Mouse (Mus musculus) frontal cortex, postnatal 36 days (tissue): ENCODE measurements at regions not wholly inside any gene's neighbourhood (a gene's known extent, or its start where the extent isn't known, plus 50 kb on each side); places are given as distances from the start of the nearest gene placed in this dataset.

Source experiments
- DNase-seq, 2 experiments: peaks; one replicate each; pipeline ENCODE4 v3.0.0; 2022; ENCODE audit warnings: low spot score in 2 of 2

DNA sequence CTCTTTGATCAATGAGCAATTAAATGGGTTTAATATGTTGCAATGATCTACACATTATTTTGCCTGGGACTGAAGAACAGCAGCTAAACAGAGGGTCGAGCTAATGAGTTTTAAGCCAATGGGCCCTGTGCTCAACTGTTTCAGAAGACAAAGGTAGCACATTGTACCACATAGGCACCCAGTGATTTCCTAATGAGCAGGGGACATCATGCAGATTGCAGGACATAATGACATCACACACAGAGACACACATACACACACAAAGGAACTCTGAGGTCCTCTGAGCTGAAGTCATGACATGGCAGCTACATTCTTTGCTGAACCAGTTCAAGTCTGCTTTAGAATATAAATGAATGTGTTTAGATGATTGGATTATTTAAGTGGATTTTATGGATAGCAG lies 71.9 kb downstream of the Zfp330 start:
- DNase-seq: no peak

- DNase-seq: no peak
These were observed 73.5 kb downstream of the Zfp330 start for GRCm38 (mm10) chr8:82700471-82700870.

- no peak for DNase-seq
These were observed 74.7 kb downstream of the Zfp330 start for GRCm38 (mm10) chr8:82699221-82699620.

- DNase-seq: no peak
These were observed 75.9 kb downstream of the Zfp330 start for GRCm38 (mm10) chr8:82698071-82698470.

DNA sequence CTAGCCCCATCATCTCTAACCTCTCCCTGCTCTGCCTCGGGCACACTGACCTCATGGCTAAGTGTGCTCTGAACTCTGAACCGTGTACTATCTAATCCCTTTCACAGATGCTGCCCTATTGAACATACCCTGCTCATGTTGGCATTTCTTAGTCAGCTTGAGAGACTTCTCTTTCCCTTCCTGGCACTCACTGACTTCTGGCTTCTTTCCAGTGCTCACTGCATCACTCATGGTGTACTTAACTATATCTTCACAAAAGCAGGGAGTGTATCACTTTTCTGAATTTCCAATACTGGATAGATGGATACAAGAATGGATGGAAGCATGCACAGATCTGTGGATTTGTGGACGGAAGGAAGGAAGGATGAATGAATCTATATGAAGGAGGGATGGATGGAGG lies 80.9 kb downstream of the Zfp330 start:
- peak; percentile 6 to 8 for DNase-seq

GRCm38 (mm10) chr8:82689322-82689721 lies 84.6 kb downstream of the Zfp330 start:
- peak; percentile 24 to 59 for DNase-seq

GRCm38 (mm10) chr8:82685966-82686365 lies 88.0 kb downstream of the Zfp330 start:
- no peak for DNase-seq

DNA sequence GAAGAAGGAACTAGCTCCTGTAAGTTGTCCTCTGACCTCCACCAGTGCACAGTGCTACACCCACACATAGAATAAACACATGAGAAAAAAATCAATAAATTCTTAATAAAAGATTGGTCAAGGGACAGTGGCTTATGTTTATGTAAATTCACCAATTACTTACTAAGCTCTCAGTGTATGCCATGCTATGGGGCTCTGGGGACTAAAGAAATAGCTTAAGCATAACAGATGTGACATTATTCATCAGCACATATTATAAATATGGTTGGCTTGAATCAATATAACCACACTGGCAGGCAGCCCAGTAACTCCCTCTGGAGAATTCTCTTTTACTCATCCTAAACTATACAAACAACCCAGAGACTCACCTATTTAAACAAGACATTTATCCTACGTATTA lies 95.2 kb downstream of the Zfp330 start:
- no peak for DNase-seq

- peak; percentile 3 for DNase-seq
These were observed 96.2 kb downstream of the Zfp330 start for GRCm38 (mm10) chr8:82677781-82678180.

DNA sequence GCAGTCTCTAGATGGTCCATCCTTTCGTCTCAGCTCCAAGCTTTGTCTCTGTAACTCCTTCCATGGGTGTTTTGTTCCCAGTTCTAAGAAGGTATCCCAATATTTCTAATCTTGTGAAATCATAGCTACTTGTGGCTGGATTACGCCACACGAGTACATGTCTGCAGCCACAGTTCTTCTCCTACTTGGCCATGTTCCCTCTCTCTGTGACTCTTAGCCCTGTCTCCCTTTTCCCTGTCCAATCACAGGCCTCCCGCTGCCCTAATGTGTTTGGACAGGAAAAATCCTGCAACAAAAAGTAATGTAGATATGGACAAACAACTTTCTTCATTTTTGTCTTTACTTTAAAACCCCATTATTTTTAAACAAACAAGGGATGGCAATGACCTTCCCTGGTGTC lies 104.7 kb downstream of the Zfp330 start:
- DNase-seq: no peak

DNA sequence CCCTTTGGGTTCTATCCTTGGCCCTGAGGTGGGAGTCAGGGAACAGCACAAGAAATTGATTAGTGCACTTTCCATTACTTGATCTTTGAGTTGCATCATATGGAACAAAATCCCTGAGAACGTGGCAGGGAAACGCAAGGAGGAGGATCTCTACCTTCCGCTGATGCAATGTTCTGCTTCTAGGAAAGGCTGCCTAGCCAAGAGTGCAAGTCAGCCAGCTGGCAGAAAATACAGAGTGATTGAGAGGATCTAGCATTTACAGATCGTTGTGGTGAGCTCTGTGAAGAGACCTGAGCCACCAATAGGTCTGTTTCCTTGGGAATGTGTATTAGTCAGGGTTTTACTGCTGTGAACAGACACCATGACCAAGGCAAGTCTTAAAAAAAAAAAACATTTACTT lies 108.8 kb downstream of the Zfp330 start:
- DNase-seq: no peak

- DNase-seq: no peak
These were observed 133.5 kb downstream of the Zfp330 start for GRCm38 (mm10) chr8:82640502-82640901.

GRCm38 (mm10) chr8:82630486-82630885 lies 143.5 kb downstream of the Zfp330 start:
- DNase-seq: no peak

DNA sequence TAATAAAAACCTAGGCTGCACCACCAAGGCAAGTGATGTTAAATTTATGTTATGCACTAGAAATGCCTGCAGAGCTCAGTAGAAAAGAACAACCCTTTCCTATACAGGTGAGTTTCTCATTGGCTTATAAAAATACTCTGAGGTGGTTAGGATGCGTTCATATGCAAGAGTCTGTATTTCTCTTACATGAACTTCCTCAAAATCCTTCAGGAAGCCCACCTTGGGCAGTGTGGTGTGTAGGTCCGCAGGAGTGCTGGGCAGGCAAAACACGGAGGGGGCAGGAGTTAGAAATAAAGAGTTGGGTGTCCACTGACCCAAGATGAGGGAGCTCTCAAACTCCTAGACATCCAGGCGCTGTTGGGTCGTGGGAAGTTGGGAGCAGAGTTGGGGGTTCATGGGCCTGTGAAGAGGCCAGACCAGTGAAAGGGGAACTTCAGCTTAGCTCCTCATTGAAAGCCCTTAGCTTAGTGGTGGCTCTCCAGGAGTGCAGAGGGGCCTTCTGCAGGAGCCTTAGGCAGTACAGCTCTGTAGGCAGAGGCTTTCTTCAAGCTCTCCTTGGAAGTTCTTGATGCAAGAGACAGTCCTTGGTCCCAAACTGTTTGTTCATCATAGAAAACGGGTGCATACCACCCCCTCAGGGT lies 150.0 kb downstream of the Zfp330 start:
- DNase-seq: no peak

DNA sequence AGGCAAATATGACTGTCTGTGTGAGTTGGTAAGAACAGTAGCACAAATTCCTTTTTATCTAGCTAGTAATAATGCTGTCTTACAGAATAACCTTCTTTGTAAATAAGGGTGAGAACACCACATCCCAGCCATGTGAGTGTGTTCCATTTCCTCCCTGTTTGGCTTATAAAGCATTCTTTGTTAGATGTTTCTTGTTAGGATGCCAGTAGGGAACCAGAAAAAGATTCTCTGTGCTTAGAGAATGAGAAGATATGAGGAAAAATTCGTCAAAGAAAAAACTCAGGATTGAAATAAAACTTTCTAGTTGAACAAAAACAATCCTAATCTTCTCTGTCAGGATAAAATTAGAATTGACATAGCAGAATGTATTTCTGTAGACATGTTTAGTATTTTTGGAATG lies 155.3 kb downstream of the Zfp330 start:
- no peak for DNase-seq

GRCm38 (mm10) chr8:82601556-82601955 lies 172.4 kb downstream of the Zfp330 start:
- no peak for DNase-seq

DNA sequence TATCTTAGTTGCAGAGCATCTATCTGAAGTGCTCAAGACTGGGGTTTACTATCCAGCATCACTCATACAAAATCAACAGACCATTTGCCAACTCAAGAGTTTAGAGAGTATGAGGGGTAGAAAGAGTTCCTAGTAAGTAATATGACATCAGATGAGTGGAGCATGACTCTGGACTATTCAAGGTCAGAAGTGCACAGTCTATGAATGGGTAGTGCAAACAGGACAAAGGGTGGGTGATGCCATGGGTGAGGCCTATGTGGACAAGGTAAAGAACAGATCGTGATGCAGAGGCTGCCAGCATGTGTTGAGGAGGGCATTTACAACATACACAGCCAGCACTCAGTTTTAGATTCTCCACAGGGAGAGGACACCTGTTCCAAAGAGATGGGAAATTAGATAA lies 170.4 kb upstream of the Il15 start:
- no peak for DNase-seq

GRCm38 (mm10) chr8:82538121-82538520 lies 135.1 kb upstream of the Il15 start:
- no peak for DNase-seq

GRCm38 (mm10) chr8:82529153-82529552 lies 126.1 kb upstream of the Il15 start:
- DNase-seq: no peak

DNA sequence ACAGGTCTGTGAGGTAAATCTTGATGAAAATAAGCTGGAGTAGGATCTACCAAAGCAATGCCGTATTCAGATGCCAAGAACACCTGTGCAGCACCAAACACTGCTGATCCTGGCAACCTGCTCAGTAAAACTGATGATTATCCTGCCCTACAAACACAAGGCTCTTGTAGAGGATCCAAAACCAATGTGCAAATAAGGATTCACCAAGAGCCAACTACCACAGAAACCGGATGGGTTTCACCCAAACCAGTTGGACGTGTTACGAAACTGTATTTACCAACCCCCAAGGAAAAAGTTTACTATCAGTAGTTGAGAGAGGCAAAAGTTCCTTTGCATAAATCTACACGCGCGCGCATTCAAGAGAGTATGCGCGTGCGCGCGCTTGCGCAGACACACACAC lies 120.8 kb upstream of the Il15 start:
- no peak for DNase-seq

DNA sequence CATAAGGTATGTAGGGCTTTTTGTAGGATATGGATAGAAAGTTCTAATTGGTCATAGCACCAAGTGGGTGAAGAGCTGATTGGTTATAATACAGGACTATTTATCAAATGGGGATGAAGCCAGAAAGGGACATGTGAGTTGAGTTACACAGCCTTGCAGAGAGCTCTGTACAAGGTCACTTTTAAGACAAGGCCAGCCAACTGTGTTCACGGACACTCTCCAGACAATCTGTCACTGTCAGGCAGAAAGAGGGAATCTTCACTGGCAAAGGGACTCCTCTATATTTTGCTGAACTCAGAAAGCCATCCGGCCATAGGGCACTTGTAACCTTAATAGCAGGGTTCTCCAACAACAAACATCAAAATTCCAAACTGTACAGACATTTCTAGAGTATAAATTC lies 95.5 kb upstream of the Il15 start:
- DNase-seq: no peak

- no peak for DNase-seq
These were observed 74.8 kb upstream of the Il15 start for GRCm38 (mm10) chr8:82477856-82478255.

DNA sequence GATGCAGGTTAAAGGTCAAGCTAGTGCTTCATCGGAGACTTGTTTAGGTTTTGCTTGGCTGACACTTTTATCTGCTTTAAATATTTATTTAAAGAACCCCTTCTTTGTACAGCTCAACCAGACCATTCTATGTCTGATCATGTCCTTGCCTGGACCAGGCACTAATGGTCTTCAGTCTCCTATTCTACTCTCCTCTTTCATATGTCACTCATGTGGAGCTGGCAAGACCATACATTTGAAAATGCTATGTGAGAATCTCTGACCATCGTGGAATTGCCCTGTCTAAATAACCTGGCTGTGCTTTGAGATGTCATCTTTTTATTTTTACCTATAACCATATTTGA lies 74.4 kb upstream of the Il15 start:
- no peak for DNase-seq

DNA sequence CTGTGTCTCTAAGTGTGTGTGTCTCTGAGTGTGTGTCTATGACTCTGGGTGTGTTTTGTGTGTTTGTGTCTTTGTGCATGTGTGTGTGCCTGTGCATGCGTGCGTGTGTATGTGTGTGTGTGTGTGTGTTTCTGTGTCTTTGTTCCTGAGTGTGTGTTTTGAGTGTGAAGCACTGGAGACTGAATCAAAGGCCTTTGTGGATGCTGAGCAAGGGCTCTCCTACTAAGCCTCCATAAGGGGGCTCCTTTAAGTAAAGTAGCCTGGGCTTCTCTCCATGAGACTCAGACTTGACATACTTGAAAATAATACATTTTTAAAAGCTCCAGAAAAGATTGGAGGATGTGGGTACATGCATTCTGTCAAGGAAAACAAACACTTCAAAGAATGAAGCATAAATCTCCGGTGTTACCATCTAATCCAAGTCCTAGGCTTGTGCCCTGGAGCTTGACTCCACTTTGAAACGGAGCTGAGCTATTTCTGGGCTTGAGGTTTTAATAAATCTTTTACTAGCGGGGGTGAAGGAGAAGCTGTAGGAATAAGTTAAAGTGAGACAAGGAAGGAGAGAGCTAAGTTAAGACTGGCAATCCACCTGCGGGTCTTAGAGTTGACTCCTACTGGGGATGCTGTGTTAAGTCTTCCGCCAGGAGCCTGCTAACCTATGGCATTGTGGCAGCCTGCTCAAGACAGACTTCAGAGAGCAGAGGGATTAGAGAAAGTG lies 73.8 kb upstream of the Il15 start:
- DNase-seq: no peak
